Mouse (Mus musculus): ENCODE measurements around the gene Nab1. TPM values are rescaled to one million over a fixed set of nuclear protein-coding genes. Genes with fewer than 3 reads are reported as not detected.
"Not testable (repeated sequence)": the region's sequence is repeated elsewhere in the genome, so short reads cannot be mapped to it uniquely, and the experiment has no call there.

Nab1 gene
- total RNA-seq (2014; rRNA removed) (40.7 and 50.5 TPM in 2 replicates), polyA plus RNA-seq (2012; rRNA removed) (12.8 and 20.9 TPM in 2 replicates)

GRCm38 (mm10) chr1:52500314-52500981, at the start of gene Nab1:
Gene Nab1 (minus strand): TSS chr1:52500679.
- WGBS, result under 1% methylated on average over 31 of the region's 80 CpGs
- peak within 1 kb of the TSS; percentile 96 for H3K4me3 ChIP-seq (ENCODE audit: insufficient read depth, low read depth, low read length)
- H3K36me3 ChIP-seq (ENCODE audit: control insufficient read depth, insufficient read depth, low read length), result no peaks in the 10 kb centered on the region
- H3K27me3 ChIP-seq (ENCODE audit: control insufficient read depth, insufficient read depth, low read length), result no peaks in the 10 kb centered on the region
- TF ChIP-seq POLR2A (IDR thresholded peaks at IDR 0.05; ENCODE audit: extremely low read depth, insufficient read depth, low read length) (peak; percentile 47; the same call in 1 of the 2 replicates), CTCF (IDR thresholded peaks at IDR 0.05; ENCODE audit: low read depth, low read length) (no peak)
- peaks cover 14% of the 10 kb centered on the region for H3K4me1 ChIP-seq (ENCODE audit: control insufficient read depth, insufficient read depth, low read length)
- DNase-seq (ENCODE audit: extremely low read depth, low read depth, low spot score), result peak; percentile 66
- H3K9ac ChIP-seq (ENCODE audit: low read depth, low read length), result peak within 1 kb of the TSS; percentile 98
- peaks cover 8% of the 10 kb centered on the region; the same call in 1 of the 2 replicates for H3K79me2 ChIP-seq (ENCODE audit: control insufficient read depth, insufficient read depth, low read length)
- peak within 1 kb of the TSS; percentile 82 for H3K27ac ChIP-seq (replicated peaks; ENCODE audit: insufficient read depth, low read depth, low read length)

GRCm38 (mm10) chr1:52547451-52547850, 47.0 kb upstream of the Nab1 start:
- H3K27me3 ChIP-seq (ENCODE audit: control insufficient read depth, insufficient read depth, low read length), result no peaks in the 10 kb centered on the region
- TF ChIP-seq CTCF (IDR thresholded peaks at IDR 0.05; ENCODE audit: low read depth, low read length) (no peak), POLR2A (IDR thresholded peaks at IDR 0.05; ENCODE audit: extremely low read depth, insufficient read depth, low read length) (no peak)
- WGBS, result 83% methylated on average over 5 of the region's 5 CpGs
- no peaks in the 10 kb centered on the region for H3K36me3 ChIP-seq (ENCODE audit: control insufficient read depth, insufficient read depth, low read length)
- DNase-seq (ENCODE audit: extremely low read depth, low read depth, low spot score), result no peak
- no peak overlapping the region for H3K4me3 ChIP-seq (ENCODE audit: insufficient read depth, low read depth, low read length)
- H3K9ac ChIP-seq (ENCODE audit: low read depth, low read length), result no peak overlapping the region
- H3K79me2 ChIP-seq (ENCODE audit: control insufficient read depth, insufficient read depth, low read length), result no peaks in the 10 kb centered on the region
- H3K27ac ChIP-seq (replicated peaks; ENCODE audit: insufficient read depth, low read depth, low read length), result no peak overlapping the region
- no peaks in the 10 kb centered on the region for H3K4me1 ChIP-seq (ENCODE audit: control insufficient read depth, insufficient read depth, low read length)

GRCm38 (mm10) chr1:52546796-52547195, 46.3 kb upstream of the Nab1 start:
- DNase-seq (ENCODE audit: extremely low read depth, low read depth, low spot score), result no peak
- WGBS, result 81% methylated on average over 3 of the region's 3 CpGs
- H3K36me3 ChIP-seq (ENCODE audit: control insufficient read depth, insufficient read depth, low read length), result no peaks in the 10 kb centered on the region
- H3K79me2 ChIP-seq (ENCODE audit: control insufficient read depth, insufficient read depth, low read length), result no peaks in the 10 kb centered on the region
- no peaks in the 10 kb centered on the region for H3K4me1 ChIP-seq (ENCODE audit: control insufficient read depth, insufficient read depth, low read length)
- H3K27me3 ChIP-seq (ENCODE audit: control insufficient read depth, insufficient read depth, low read length), result no peaks in the 10 kb centered on the region
- TF ChIP-seq CTCF (IDR thresholded peaks at IDR 0.05; ENCODE audit: low read depth, low read length) (no peak), POLR2A (IDR thresholded peaks at IDR 0.05; ENCODE audit: extremely low read depth, insufficient read depth, low read length) (no peak)
- no peak overlapping the region for H3K4me3 ChIP-seq (ENCODE audit: insufficient read depth, low read depth, low read length)
- no peak overlapping the region for H3K27ac ChIP-seq (replicated peaks; ENCODE audit: insufficient read depth, low read depth, low read length)
- H3K9ac ChIP-seq (ENCODE audit: low read depth, low read length), result no peak overlapping the region

GRCm38 (mm10) chr1:52540124-52540523, 39.6 kb upstream of the Nab1 start:
- H3K9ac ChIP-seq (ENCODE audit: low read depth, low read length); H3K79me2 ChIP-seq (ENCODE audit: control insufficient read depth, insufficient read depth, low read length); H3K27ac ChIP-seq (replicated peaks; ENCODE audit: insufficient read depth, low read depth, low read length); DNase-seq (ENCODE audit: extremely low read depth, low read depth, low spot score); H3K27me3 ChIP-seq (ENCODE audit: control insufficient read depth, insufficient read depth, low read length); H3K36me3 ChIP-seq (ENCODE audit: control insufficient read depth, insufficient read depth, low read length); H3K4me1 ChIP-seq (ENCODE audit: control insufficient read depth, insufficient read depth, low read length); H3K4me3 ChIP-seq (ENCODE audit: insufficient read depth, low read depth, low read length): not testable (repeated sequence)
- WGBS, result 90% methylated on average over 3 of the region's 3 CpGs

- Histone ChIP-seq H3K9ac (ENCODE audit: low read depth, low read length) (no peak overlapping the region), H3K27ac (replicated peaks; ENCODE audit: insufficient read depth, low read depth, low read length) (no peak overlapping the region), H3K79me2 (ENCODE audit: control insufficient read depth, insufficient read depth, low read length) (no peaks in the 10 kb centered on the region), H3K36me3 (ENCODE audit: control insufficient read depth, insufficient read depth, low read length) (no peaks in the 10 kb centered on the region), H3K27me3 (ENCODE audit: control insufficient read depth, insufficient read depth, low read length) (no peaks in the 10 kb centered on the region), H3K4me3 (ENCODE audit: insufficient read depth, low read depth, low read length) (no peak overlapping the region), H3K4me1 (ENCODE audit: control insufficient read depth, insufficient read depth, low read length) (no peaks in the 10 kb centered on the region)
- no peak for DNase-seq (ENCODE audit: extremely low read depth, low read depth, low spot score)
- no peak for TF ChIP-seq CTCF (IDR thresholded peaks at IDR 0.05; ENCODE audit: low read depth, low read length)
- TF ChIP-seq POLR2A (IDR thresholded peaks at IDR 0.05; ENCODE audit: extremely low read depth, insufficient read depth, low read length), result no peak
Measured at GRCm38 (mm10) chr1:52529933-52530332, 29.5 kb upstream of the Nab1 start.

GRCm38 (mm10) chr1:52527656-52528055, 27.2 kb upstream of the Nab1 start:
- H3K79me2 ChIP-seq (ENCODE audit: control insufficient read depth, insufficient read depth, low read length), result no peaks in the 10 kb centered on the region
- no peak overlapping the region for H3K9ac ChIP-seq (ENCODE audit: low read depth, low read length)
- no peaks in the 10 kb centered on the region for H3K27me3 ChIP-seq (ENCODE audit: control insufficient read depth, insufficient read depth, low read length)
- no peaks in the 10 kb centered on the region for H3K36me3 ChIP-seq (ENCODE audit: control insufficient read depth, insufficient read depth, low read length)
- no peak overlapping the region for H3K27ac ChIP-seq (replicated peaks; ENCODE audit: insufficient read depth, low read depth, low read length)
- H3K4me3 ChIP-seq (ENCODE audit: insufficient read depth, low read depth, low read length), result no peak overlapping the region
- no peak for DNase-seq (ENCODE audit: extremely low read depth, low read depth, low spot score)
- 69% methylated on average over 2 of the region's 2 CpGs for WGBS
- H3K4me1 ChIP-seq (ENCODE audit: control insufficient read depth, insufficient read depth, low read length), result no peaks in the 10 kb centered on the region
- TF ChIP-seq CTCF (IDR thresholded peaks at IDR 0.05; ENCODE audit: low read depth, low read length) (no peak), POLR2A (IDR thresholded peaks at IDR 0.05; ENCODE audit: extremely low read depth, insufficient read depth, low read length) (no peak)
